Comparison of ENCODE assay signal across 24 mouse cellular contexts in genomic region chr11:80072365-80072764, GRCm38 (mm10). TPM values are rescaled to one million over a fixed set of nuclear protein-coding genes. Genes with fewer than 3 reads are reported as not detected.
DNase-seq lines count a peak whose midpoint lies in the region; ATAC-seq and TF ChIP-seq lines count a peak whose summit lies in the region.
"Had no signal": no experiment of that assay in that cellular context is flagged by ENCODE, and none has a peak within 500 bp of the region (broad histone marks: within the 10 kb centered on the region; RNA-seq: fewer than 3 reads in every experiment).

No protein-coding gene starts in this region.

- no peak for TF ChIP-seq EP300 in liver, postnatal 0 days (IDR thresholded peaks at IDR 0.05; ENCODE audit: low read depth)

- TF ChIP-seq CTCF in liver, postnatal 0 days (IDR thresholded peaks at IDR 0.05; ENCODE audit: low read depth): no peak

- no peak overlapping the region for H3K9ac ChIP-seq in liver, postnatal 0 days (replicated peaks)
- H3K9ac ChIP-seq: embryonic facial prominence, embryonic 15.5 days; hindbrain, embryonic 12.5 days; liver, embryonic 13.5 days had no signal

- H3K27me3 ChIP-seq in liver, postnatal 0 days (ENCODE audit: insufficient read depth, low read length): no peaks in the 10 kb centered on the region
- no peaks in the 10 kb centered on the region for H3K27me3 ChIP-seq in splenic B cell, adult 2 months (ENCODE audit: control insufficient read depth, insufficient read depth, low read length, poor library complexity, severe bottlenecking)
- H3K27me3 ChIP-seq: embryonic facial prominence, embryonic 15.5 days; hindbrain, embryonic 12.5 days; liver, embryonic 13.5 days had no signal

- WGBS in liver, postnatal 0 days (ENCODE audit: insufficient replicate concordance): 36% methylated on average over 3 of the region's 3 CpGs

- DNase-seq in thymus, postnatal 0 days (ENCODE audit: low spot score): peak; percentile 30
- DNase-seq in thymus, postnatal 14 days: no peak
- no peak for DNase-seq in liver, postnatal 0 days
- DNase-seq in splenic B cell, adult 2 months (ENCODE audit: low read depth, low spot score): peak; percentile 71
- no peak for DNase-seq in MN1 (ENCODE audit: low spot score)
- DNase-seq in cerebellum, adult 11-12 months: no peak
- DNase-seq in kidney, postnatal 14 days: no peak
- DNase-seq: adrenal gland, adult 2 months; cerebellum, postnatal 14 days; gastrocnemius, postnatal 36 days; kidney, adult 8-10 months; kidney, postnatal 25 days; liver, embryonic 13.5 days; lung, postnatal 10 days; right cerebral cortex, adult 18-20 months; spleen, adult 18-20 months; thymus, postnatal 36 days had no signal

- no peak overlapping the region for H3K4me3 ChIP-seq in liver, postnatal 0 days (ENCODE audit: low read depth, low read length)
- H3K4me3 ChIP-seq: embryonic facial prominence, embryonic 15.5 days; hindbrain, embryonic 12.5 days; limb, embryonic 10.5 days; liver, embryonic 13.5 days had no signal

- H3K4me2 ChIP-seq in liver, postnatal 0 days (ENCODE audit: low read depth, low read length): peak overlapping the region; percentile 3; the same call in 1 of the 2 replicates
- H3K4me2 ChIP-seq: embryonic facial prominence, embryonic 15.5 days; hindbrain, embryonic 12.5 days; liver, embryonic 13.5 days had no signal

- H3K4me1 ChIP-seq in liver, postnatal 0 days (ENCODE audit: insufficient read depth): peaks cover 24% of the 10 kb centered on the region
- H3K4me1 ChIP-seq: embryonic facial prominence, embryonic 15.5 days; hindbrain, embryonic 12.5 days; limb, embryonic 10.5 days had no signal

- peak overlapping the region; percentile 85 for H3K27ac ChIP-seq in liver, postnatal 0 days (ENCODE audit: low read depth)
- H3K27ac ChIP-seq: embryonic facial prominence, embryonic 15.5 days; hindbrain, embryonic 12.5 days; limb, embryonic 10.5 days; liver, embryonic 13.5 days; stomach, postnatal 0 days had no signal

- H3K9me3 ChIP-seq in liver, postnatal 0 days (ENCODE audit: low read length): no peaks in the 10 kb centered on the region
- H3K9me3 ChIP-seq: embryonic facial prominence, embryonic 15.5 days; hindbrain, embryonic 12.5 days; limb, embryonic 10.5 days; liver, embryonic 13.5 days had no signal

- H3K36me3 ChIP-seq in liver, postnatal 0 days (replicated peaks; ENCODE audit: insufficient read depth, low read length): peaks cover 19% of the 10 kb centered on the region
- peaks cover 4% of the 10 kb centered on the region for H3K36me3 ChIP-seq in splenic B cell, adult 2 months (ENCODE audit: control insufficient read depth, insufficient read depth, low read length, poor library complexity, severe bottlenecking)
- H3K36me3 ChIP-seq: hindbrain, embryonic 12.5 days had no signal

- ATAC-seq in activated CD4-positive, CD25-positive, alpha-beta regulatory T cell, adult 4 months: peak; percentile 31
- no peak for ATAC-seq in liver, postnatal 0 days
- ATAC-seq: forebrain, embryonic 16.5 days; midbrain, embryonic 16.5 days had no signal

RNA-seq across cellular contexts. Expression of gene Crlf3, which starts 8.4 kb away (rescaled TPM):
- polyA plus RNA-seq in thymus, postnatal 0 days (2015; fragmentation: Nextera tagmentation; extraction: Ambion mirVana): 110 and 116 TPM in 2 replicates
- 100 to 1,000 TPM; 125 to 169 TPM for polyA plus RNA-seq in activated CD4-positive, CD25-positive, alpha-beta regulatory T cell, adult 4 months (2017; shearing (Covaris generic))
- polyA plus RNA-seq in liver, postnatal 0 days (2015; fragmentation: Nextera tagmentation; extraction: Ambion mirVana): 45.7 and 47.8 TPM in 2 replicates

RNA-seq across cellular contexts. Expression of gene Atad5, which starts 16.8 kb away (rescaled TPM):
- 14.9 and 15.7 TPM in 2 replicates for polyA plus RNA-seq in thymus, postnatal 0 days (2015; fragmentation: Nextera tagmentation; extraction: Ambion mirVana)
- 1 to 10 TPM; 4.1 to 4.3 TPM for polyA plus RNA-seq in activated CD4-positive, CD25-positive, alpha-beta regulatory T cell, adult 4 months (2017; shearing (Covaris generic))
- 3.7 and 4.9 TPM in 2 replicates for polyA plus RNA-seq in liver, postnatal 0 days (2015; fragmentation: Nextera tagmentation; extraction: Ambion mirVana)

Comparison
In these comparisons a context has a peak if more than half of its experiments do, and no peak if none do; other contexts are left out.
1. DNase-seq: peak in thymus, postnatal 0 days (single experiment) and splenic B cell, adult 2 months (single experiment); none in thymus, postnatal 14 days (single experiment), liver, postnatal 0 days (single experiment), MN1 (single experiment), cerebellum, adult 11-12 months (single experiment) and kidney, postnatal 14 days (single experiment).